Mouse (Mus musculus) testis, adult 2 months (tissue): ENCODE data around the gene Kcna4.

ENCODE experiments used
- CTCF ChIP-seq: fragments of 200-500 bp; IDR thresholded peaks from 2 replicates; pipeline ENCODE4 v1.5.1; 2012; ENCODE audit warnings: low read depth, mild to moderate bottlenecking, inconsistent platforms, low read length, moderate library complexity; ENCODE audit not compliant: control insufficient read depth, insufficient read depth, insufficient replicate concordance
- POLR2A ChIP-seq: fragments of 200-500 bp; IDR thresholded peaks from 2 replicates; pipeline ENCODE4 v1.6.1; 2012; ENCODE audit warnings: low read depth, mild to moderate bottlenecking, inconsistent platforms, low read length, moderate library complexity; ENCODE audit not compliant: control insufficient read depth

- no peak for TF ChIP-seq POLR2A
- no peak for TF ChIP-seq CTCF
Measured at GRCm38 (mm10) chr2:107290697-107291019, 219 bp downstream of the Kcna4 start.
